Mouse (Mus musculus) brain, embryonic 18.5 days (tissue): ENCODE data around the gene Nos1ap.

ENCODE experiments used
- DNase-seq: peaks from one replicate; pipeline ENCODE4 v3.0.0-alpha.2; 2012; ENCODE audit warnings: low read depth, low spot score

The Nos1ap gene

DNA sequence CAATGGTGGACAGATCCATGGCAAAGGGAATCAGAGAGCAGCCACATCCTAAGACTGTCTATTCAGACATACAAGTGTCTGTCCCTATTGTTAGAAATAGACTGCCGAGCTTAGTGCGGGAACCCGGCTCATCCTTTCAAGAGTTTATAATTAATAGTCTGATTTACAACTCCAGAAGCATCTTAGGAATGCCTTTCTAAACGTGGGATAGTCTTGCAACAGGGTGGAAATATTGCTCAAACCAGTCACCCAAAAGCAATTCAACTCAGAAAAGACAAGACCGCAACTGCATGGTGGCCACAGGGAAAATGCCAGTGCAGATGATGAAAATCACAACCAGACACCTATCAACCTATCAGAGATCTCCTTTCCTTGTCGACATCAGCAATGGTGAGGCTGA is 173.5 kb downstream of the Nos1ap start:
- DNase-seq: no peak

DNA sequence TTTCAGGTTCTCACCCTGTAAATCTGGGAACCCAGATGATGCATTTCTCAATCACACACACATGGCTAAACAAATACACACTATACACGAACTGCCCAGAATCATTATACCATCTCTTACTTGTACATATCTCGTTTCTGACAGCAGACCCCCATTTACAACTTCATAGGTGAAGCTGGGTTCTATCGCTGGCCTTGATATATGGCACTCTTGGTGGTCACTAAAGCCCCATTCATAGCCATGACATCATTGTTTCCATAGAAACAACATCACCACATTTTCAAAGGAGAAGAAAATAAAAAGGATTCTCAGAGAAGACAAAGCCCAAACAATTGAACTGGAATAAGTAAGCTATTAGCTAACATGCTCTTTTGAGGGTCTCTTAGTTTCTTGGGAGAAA is 174.3 kb downstream of the Nos1ap start:
- DNase-seq: no peak

GRCm38 (mm10) chr1:170410402-170411191 is 179.1 kb downstream of the Nos1ap start:
- no peak for DNase-seq

DNA sequence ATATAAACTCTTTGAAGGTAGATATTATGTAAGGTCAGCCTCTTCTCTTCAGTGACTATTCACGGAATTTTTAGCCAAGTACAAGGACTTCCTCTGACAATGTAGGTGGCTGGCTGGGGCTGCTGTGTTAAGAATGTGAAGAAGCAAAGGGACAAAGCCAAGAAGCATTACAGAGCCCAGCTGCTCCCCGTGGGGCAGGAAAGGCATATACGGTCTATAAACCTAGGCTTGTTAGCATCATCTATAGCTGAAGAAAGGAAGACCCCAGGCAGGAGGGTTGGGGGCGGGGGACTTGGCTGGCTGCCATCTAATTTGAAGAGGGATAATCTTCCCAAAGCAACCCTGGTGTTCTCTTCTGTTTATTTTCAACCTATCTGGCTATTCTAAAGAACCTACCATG is 180.6 kb downstream of the Nos1ap start:
- no peak for DNase-seq

- DNase-seq: no peak
Observed at GRCm38 (mm10) chr1:170406921-170407320, 182.7 kb downstream of the Nos1ap start.

DNA sequence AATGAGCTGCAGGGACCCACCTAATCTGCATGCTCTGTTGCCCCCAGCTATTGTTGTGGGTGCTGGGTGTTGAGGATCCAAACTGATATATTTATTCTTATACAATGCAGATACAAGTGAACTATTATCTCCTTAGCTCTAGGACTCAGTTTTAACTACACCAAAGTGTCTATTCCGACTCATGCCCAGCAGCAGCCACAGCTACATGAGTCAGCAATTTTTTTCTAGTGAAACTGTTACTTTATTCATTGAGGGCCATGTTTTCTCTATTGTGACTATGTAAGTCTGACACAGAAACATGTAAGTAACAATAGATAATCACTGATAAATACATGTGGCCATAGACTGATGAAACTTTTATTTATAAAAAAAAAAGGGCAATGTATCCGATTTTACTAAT is 184.5 kb downstream of the Nos1ap start:
- DNase-seq: no peak

- DNase-seq: no peak
Observed at GRCm38 (mm10) chr1:170402682-170403081, 187.0 kb downstream of the Nos1ap start.

GRCm38 (mm10) chr1:170398866-170399265 is 190.8 kb downstream of the Nos1ap start:
- DNase-seq: no peak

- no peak for DNase-seq
Observed at GRCm38 (mm10) chr1:170395101-170395500, 194.6 kb downstream of the Nos1ap start.

DNA sequence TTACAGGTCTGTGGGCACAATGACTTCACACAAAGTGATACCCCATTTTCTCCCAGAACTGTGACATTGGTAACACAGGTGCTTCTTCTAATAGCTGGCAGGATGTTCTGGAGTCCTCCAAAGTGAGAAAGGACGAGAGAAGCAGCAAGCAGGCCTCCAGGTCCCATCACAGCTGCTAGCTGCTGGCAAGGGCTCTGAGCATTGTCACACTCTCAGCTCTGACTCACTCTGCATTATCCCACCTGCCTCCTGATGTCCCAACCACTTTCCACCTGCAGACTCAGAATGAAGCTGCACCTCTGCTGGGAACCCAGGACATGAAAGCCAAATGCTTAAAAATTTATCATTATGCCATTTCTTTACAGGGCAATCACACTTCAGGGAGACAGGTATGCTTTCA is 195.0 kb downstream of the Nos1ap start:
- no peak for DNase-seq

- DNase-seq: no peak
Observed at GRCm38 (mm10) chr1:170392771-170393728, 196.6 kb downstream of the Nos1ap start.

DNA sequence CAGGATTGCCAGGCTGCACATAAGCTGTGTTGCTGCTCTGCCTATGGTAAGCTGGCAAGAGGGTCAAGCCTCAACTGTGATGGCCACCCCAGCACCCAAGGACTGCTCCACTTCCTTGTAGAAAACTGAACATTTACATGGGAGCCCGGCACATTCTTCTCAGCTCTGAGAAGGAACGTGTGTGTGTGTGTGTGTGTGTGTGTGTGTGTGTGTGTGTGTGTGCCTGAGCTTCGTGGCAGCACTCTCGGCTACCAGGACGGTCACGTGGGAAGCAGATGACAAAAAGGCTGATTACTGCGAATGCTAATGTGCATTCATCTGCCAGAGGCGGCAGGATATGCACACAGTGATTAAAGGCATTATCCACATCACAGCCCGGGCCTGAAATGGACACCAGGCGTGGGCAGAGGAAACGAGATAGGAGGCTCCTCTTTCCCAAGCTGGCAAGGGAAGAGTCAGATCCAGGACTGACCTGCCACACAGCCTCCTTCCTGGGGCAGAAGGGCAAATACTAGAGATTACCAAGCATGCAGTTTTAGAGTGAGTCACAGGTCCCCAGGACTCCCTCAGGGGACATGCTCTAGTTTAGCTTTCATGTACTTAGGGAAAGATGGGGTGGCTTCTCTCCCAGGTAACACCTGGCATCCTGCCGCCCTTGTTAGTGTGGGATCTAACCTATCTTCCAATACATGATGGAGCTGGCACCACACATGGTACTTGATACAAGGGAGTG is 202.3 kb downstream of the Nos1ap start:
- peak; percentile 57 for DNase-seq

DNA sequence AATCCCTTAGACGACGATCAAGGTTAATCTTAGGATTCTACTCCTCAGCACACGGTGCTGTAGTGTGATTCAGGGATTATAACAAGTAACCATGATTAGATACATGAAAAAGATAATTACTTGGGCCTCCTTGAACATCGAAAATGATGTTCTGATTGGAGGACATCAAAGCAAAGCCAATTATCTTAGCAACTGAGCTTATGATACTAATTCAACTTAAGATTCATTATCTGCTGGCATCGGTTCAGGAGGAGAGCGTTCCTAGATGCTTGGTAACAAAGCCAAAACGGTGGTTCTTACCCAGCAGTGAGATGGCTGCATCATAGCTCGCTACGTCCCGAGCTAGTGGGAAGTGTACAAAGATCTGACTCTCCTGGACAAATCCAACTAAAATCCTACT is 204.2 kb downstream of the Nos1ap start:
- no peak for DNase-seq

DNA sequence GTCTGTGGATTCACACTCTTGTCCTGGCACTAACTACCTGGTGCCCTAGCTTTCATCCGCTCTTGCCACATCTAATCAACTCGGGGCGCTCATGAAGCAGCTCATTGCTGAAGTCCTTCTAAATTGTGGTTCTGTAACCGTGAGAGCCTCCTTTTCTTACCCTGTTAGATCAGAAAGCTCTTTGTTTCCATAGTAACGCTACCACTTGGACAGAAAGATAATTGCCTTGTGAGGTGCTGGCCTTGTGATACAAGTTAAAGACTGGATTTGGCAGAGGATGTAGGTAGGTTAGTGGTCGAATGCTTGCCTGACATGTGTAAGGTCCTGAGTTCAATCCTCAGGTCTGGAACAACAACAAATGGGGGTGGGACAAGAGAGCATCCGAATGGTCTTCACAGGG is 206.1 kb downstream of the Nos1ap start:
- DNase-seq: no peak

DNA sequence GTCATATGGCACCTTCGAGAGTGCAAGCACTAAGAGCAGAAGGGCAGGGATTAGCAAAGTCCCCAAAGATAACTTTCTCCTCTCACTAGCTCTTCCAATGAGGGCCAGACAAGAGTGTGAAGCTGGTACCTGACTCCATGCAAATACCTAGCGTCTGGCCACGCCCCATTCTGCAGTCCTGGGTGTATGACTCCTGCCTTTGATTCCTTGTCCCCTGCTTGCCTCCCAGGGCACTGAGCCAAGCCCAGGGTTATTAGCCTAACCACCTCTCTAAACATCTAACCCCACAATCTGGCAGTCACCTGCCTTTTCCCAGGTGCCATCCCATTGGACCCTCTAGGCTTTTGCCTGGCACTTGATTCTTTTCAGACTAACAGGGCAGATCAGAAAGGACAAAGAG is 208.2 kb downstream of the Nos1ap start:
- DNase-seq: no peak

DNA sequence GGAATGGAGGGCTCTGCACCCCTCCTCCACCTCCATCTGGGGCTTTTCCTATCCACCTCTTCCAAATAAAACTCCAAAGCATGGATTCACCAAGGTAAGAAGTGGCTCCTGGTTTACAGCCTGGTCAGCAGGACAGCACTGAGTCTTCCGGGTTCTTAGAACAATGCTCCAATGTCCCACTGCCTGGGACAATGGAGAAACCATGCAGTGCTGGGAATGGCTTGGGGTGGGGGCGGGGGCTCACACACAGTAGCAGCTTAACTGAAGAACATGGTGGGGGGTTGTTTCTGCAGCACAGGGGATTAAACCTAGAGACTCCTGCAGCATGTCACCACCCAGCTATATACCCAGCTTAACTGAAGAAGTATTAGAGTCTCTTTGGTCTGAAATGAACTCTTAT is 209.2 kb downstream of the Nos1ap start:
- no peak for DNase-seq

DNA sequence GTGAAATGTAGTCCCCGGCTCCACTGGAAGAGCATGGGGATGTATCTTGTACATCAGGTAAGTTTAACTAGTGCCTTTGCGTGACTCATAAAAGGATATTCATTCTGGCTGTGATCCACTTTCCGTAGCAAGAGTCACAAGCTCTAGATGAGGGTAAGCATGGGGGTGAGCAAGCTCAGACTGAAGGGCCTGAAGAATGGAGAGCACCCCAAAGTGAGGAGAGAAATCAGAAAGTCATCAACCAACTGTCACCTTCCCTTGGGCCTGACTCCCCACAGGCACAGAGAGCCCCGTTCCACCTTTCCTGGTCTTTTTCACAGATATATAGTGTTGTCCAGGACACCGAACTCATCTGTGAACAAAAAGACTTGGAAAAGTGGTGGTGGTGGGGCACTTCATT is 213.9 kb downstream of the Nos1ap start:
- no peak for DNase-seq

DNA sequence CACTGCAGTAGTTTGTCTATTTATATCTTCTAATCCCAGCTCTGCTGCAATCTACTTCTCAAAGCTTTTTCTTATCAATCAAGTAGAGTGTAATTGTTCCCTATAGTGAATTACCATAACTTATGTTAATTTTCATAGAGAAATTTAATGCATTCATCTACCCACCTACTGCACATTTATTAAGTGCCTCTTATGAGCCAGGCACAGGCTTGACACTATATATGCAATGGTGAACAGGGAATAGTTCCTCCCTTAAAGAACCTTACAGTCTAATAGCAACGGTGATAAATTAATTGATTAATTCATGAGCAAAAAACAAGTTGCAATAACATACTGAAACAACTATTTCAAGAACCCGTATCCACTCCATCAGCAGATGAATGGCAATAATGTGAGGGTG is 215.9 kb downstream of the Nos1ap start:
- DNase-seq: no peak

GRCm38 (mm10) chr1:170371191-170371792 is 218.4 kb downstream of the Nos1ap start:
- DNase-seq: no peak

- DNase-seq: no peak
Observed at GRCm38 (mm10) chr1:170368864-170369263, 220.8 kb downstream of the Nos1ap start.

GRCm38 (mm10) chr1:170366981-170367700 is 222.5 kb downstream of the Nos1ap start:
- no peak for DNase-seq
